Mouse (Mus musculus) embryonic facial prominence, embryonic 11.5 days (tissue): Measurements from ENCODE around the gene Tatdn2. TPM values are rescaled to one million over a fixed set of nuclear protein-coding genes. Genes with fewer than 3 reads are reported as not detected.
A peak's percentile ranks its signal among the peaks of the same experiment; 100 is the strongest.

Experiments
- ATAC-seq: fragments of 200-750 bp; cut with Nextera tagmentation; replicated peaks from 2 replicates; pipeline ENCODE4 v1.8.0; 2017; ENCODE audit warnings: low read depth; ENCODE audit not compliant: insufficient number of reproducible peaks, low FRiP score, low TSS enrichment
- DNase-seq: peaks from one replicate; pipeline ENCODE4 v3.0.0-alpha.2; 2015; ENCODE audit warnings: low spot score
- H3K27ac ChIP-seq: fragments of 300-500 bp; sonication (generic); replicated peaks from 2 replicates; pipeline ENCODE4 v1.5.1; 2014; ENCODE audit warnings: mild to moderate bottlenecking, low read depth, low read length, control low read depth
- H3K27me3 ChIP-seq: fragments of 300-500 bp; sonication (generic); 2 replicates; pipeline ENCODE4 v1.6.1; 2014; ENCODE audit warnings: mild to moderate bottlenecking, low read length, moderate library complexity, mixed read lengths; ENCODE audit not compliant: control insufficient read depth, insufficient read depth
- H3K36me3 ChIP-seq: fragments of 300-500 bp; sonication (generic); replicated peaks from 2 replicates; pipeline ENCODE4 v1.6.1; 2014; ENCODE audit warnings: low read depth, mild to moderate bottlenecking, low read length, moderate library complexity, mixed read lengths; ENCODE audit not compliant: control insufficient read depth, insufficient read depth
- H3K4me1 ChIP-seq: fragments of 300-500 bp; sonication (generic); 2 replicates; pipeline ENCODE4 v1.6.1; 2014; ENCODE audit warnings: low read length, mixed read lengths; ENCODE audit not compliant: control insufficient read depth, insufficient read depth
- H3K4me2 ChIP-seq: fragments of 300-500 bp; sonication (generic); 2 replicates; pipeline ENCODE4 v1.6.1; 2014; ENCODE audit warnings: low read depth, mild to moderate bottlenecking, control low read depth, low read length, moderate library complexity
- H3K4me3 ChIP-seq: fragments of 300-500 bp; sonication (generic); 2 replicates; pipeline ENCODE4 v1.5.1; 2014; ENCODE audit warnings: low read depth, low read length, control low read depth
- H3K9ac ChIP-seq: fragments of 300-500 bp; sonication (generic); replicated peaks from 2 replicates; pipeline ENCODE4 v1.6.1; 2014; ENCODE audit warnings: mild to moderate bottlenecking, control low read depth, low read length
- H3K9me3 ChIP-seq: fragments of 300-500 bp; sonication (generic); replicated peaks from 2 replicates; pipeline ENCODE4 v1.6.1; 2016; ENCODE audit warnings: mild to moderate bottlenecking, low read length, inconsistent platforms, mixed read lengths; ENCODE audit not compliant: control insufficient read depth
- WGBS: fragments of 180-500 bp; shearing (Covaris S2); extraction: QIAGEN DNeasy Blood & Tissue Kit; methylation state at CpG from one replicate; pipeline ENCODE4 v1.1.7; 2014; 5-methylcytosine and 5-hydroxymethylcytosine counted together
- polyA plus RNA-seq: library from polyadenylated mRNA; unstranded; fragments of >200 nt; fragmentation: Nextera tagmentation; extraction: Ambion mirVana; gene quantifications from 2 replicates; pipeline ENCODE4 v1.2.1, GENCODE M21; 2014

Gene Tatdn2
- polyA plus RNA-seq, 1 experiment from 2014 or later, result 0.84 TPM

DNA sequence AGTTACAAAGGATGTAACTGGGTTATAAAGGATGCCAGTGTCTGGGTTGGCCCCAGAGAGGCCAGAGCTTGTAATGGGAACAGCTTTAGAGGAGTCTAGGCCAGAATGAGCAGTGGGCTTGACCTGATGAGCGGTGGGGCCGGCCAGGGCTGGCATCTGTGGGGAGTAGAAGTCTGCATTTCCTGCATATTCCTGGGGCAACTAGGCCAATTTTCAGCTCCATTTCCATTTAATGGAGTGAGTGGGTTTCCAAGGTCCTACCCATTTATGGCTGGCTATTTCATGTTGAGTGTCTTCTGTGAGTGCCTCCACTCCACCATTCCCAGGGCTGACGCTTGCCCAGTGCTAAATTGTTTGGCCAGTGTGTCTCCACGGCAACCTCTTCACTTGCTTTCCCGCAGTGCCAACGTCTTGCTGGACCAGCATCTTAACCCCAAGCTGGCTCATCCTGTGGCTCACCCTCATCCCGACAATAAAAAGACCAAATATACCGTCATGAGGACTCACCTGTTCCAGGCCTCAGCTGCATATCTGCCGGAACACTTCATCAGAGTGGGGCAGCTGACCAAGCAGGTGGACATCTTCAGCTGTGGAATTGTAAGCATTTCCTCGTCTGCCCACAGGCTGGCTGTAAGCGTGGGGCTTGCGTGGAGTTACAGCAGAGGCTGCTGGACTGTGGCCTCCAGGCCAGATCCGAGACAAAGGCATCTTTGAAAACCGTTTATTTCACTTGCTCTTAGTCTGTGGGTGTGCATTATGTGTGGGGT is 18.4 kb upstream of the Tatdn2 start:
- Histone ChIP-seq H3K27me3 (no peaks in the 10 kb centered on the region), H3K4me1 (no peaks in the 10 kb centered on the region), H3K4me2 (no peak overlapping the region), H3K9me3 (no peaks in the 10 kb centered on the region), H3K36me3 (no peaks in the 10 kb centered on the region), H3K9ac (no peak overlapping the region), H3K4me3 (no peak overlapping the region), H3K27ac (no peak overlapping the region)
- 78% methylated on average over 14 of the region's 14 CpGs for WGBS
- DNase-seq, result no peak
- no peak for ATAC-seq

DNA sequence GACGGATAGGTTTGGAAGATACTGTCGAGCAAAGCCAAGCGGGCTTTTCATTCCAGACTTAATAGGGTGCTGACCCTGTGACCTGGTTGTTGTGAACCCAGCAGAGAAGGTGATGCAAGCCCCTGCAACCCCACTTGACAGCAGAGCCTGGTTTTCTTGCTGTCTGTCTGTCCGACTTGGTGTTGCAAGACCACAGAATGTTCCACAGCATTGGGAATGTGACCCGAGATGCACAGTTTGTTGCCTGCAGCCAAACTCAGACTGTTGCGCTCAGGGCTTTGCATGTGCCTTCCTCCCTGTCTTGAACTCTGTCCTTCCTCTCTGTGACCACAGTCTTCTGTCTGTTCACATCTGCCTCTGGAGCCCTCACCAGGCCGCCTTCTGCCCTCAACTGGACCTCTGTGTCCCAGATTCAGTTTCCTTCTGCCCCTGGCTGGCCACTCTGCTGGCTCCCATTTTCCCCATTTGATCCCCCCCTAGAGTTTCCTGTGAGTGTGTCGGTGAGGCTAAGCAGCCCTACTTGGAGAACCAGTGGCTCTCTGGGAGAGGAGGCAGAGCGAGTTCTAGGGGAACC is 16.8 kb upstream of the Tatdn2 start:
- Histone ChIP-seq H3K27ac (no peak overlapping the region), H3K4me2 (no peak overlapping the region), H3K36me3 (no peaks in the 10 kb centered on the region), H3K27me3 (no peaks in the 10 kb centered on the region), H3K4me1 (no peaks in the 10 kb centered on the region), H3K4me3 (no peak overlapping the region), H3K9ac (no peak overlapping the region), H3K9me3 (no peaks in the 10 kb centered on the region)
- ATAC-seq (no peak), DNase-seq (no peak)
- WGBS, result 76% methylated on average over 9 of the region's 9 CpGs

DNA sequence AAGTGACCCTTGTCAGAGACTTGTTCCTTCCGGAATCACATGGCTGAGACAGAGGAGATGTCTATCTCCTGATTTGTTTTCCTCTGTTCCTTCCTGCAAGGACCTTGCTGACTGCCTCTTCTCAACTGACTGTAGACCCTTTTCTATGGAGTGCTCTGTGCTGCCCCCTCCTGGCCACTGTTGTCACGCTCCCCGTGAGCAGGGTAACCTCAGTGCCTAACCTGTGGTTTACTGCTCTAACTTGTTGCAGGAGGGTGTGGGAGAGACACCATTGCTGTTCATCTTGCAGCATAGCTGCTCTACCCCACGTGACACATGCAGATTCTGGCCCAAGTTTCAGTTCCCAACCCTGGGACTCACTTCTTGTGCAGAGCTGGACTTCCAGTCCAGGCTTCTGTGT is 15.6 kb upstream of the Tatdn2 start:
- Histone ChIP-seq H3K9me3 (no peaks in the 10 kb centered on the region), H3K27me3 (no peaks in the 10 kb centered on the region), H3K4me3 (no peak overlapping the region), H3K4me1 (no peaks in the 10 kb centered on the region), H3K27ac (no peak overlapping the region), H3K4me2 (no peak overlapping the region), H3K9ac (no peak overlapping the region), H3K36me3 (no peaks in the 10 kb centered on the region)
- DNase-seq (peak; percentile 85), ATAC-seq (0 out of 2 replicates have a peak, but pooled peaks have one; percentile 47)
- WGBS, result 23% methylated on average over 4 of the region's 4 CpGs

DNA sequence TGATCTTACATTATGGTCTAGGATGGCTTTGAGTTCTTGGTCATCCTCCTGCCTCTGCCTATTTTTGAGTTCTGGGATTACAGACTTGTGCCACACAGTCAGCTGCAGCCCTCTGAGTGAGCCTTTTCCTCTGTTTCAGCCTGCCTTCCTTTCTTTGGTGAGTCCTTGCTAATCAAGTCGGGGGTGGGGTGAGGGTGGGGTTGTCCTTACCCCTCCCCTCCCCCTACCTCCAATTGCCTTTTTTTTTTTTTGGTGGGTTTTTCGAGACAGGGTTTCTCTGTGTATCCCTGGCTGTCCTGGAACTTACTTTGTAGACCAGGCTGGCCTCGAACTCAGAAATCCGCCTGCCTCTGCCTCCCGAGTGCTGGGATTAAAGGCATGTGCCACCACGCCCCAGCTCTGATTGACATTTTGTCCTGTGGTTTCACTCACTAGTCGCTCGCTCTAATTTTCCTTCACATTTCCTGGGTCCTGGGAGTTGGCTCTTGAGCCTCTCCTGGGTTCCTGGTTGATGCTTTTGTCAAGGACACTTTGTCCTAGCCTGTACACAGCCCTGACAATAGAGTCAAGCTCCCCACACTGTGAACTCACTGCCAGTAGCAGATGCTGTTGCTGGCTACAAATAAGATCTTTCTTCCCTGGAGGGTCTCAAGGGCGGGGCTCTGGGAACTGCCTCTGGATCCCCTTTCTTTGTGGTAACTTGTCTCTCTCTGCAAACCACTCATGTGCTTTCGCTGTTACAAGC is 13.6 kb upstream of the Tatdn2 start:
- Histone ChIP-seq H3K27ac (no peak overlapping the region), H3K4me2 (no peak overlapping the region)
- 81% methylated on average over 10 of the region's 10 CpGs for WGBS

DNA sequence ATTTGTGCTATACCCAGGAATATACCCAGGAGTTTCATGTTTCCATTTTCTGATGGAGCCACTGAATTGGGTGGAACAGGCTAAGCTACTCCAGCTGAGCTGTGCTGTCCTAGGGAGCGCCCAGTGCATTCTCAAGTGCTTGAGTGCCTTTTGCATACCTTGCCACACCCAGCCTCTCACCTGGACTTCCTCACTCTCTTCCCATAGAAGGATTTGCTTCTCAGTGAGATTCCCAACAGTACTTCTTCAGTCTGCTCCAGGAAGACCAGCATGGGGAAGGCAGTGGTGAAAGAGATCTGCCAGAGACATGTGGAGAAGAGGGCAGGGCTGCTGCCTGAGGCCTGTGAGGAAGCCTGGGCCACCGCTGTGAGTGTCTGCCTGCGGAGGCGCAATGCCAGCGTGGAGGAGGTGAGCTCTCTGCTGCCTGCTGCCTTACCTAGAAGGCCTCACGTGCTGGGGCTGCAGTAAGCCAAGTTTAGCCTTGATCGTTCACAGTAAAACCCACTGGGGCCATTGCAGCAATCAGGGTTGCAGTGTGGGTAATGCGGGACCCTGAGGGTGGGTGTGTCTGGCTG is 10.2 kb upstream of the Tatdn2 start:
- Histone ChIP-seq H3K27ac (no peak overlapping the region), H3K4me3 (no peak overlapping the region), H3K27me3 (no peaks in the 10 kb centered on the region), H3K36me3 (no peaks in the 10 kb centered on the region), H3K4me2 (no peak overlapping the region), H3K4me1 (peaks cover 6% of the 10 kb centered on the region), H3K9ac (no peak overlapping the region), H3K9me3 (no peaks in the 10 kb centered on the region)
- no peak for ATAC-seq
- 40% methylated on average over 8 of the region's 8 CpGs for WGBS
- no peak for DNase-seq

More for the DNA sequence above, 13.6 kb upstream of the Tatdn2 start:
- Histone ChIP-seq H3K4me1 (no peaks in the 10 kb centered on the region), H3K9me3 (no peaks in the 10 kb centered on the region), H3K4me3 (no peak overlapping the region), H3K36me3 (no peaks in the 10 kb centered on the region), H3K27me3 (no peaks in the 10 kb centered on the region), H3K9ac (no peak overlapping the region)
- ATAC-seq, result no peak
- DNase-seq, result no peak

DNA sequence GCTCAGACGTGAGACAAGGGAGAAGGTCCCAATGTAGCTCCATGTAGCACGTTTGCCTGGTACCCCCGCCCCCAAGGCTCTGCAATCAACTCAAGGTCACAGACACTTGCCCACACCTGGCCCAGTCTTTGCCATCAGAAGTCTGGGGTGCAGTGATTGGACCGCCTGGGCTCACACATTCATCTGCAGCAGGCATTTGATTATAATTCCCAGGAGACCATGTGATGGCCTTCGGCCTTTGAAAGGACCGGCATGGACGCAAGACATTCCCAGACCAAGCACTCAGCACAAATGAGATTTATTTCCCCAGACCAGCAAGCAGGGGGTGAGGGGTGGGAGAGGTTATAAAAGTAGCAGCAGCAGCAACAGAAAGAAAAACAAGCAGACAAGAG is 6.8 kb upstream of the Tatdn2 start:
- H3K4me1 ChIP-seq, result peaks cover 6% of the 10 kb centered on the region
- ATAC-seq, result 0 out of 2 replicates have a peak, but pooled peaks have one; percentile 42
- no peak overlapping the region for H3K4me2 ChIP-seq
- no peaks in the 10 kb centered on the region for H3K9me3 ChIP-seq
- no peaks in the 10 kb centered on the region for H3K36me3 ChIP-seq
- H3K9ac ChIP-seq, result peak overlapping the region; percentile 39
- WGBS, result 10% methylated on average over 7 of the region's 7 CpGs
- DNase-seq, result peak; percentile 60
- H3K4me3 ChIP-seq, result no peak overlapping the region
- H3K27ac ChIP-seq, result peak overlapping the region; percentile 60
- H3K27me3 ChIP-seq, result no peaks in the 10 kb centered on the region

DNA sequence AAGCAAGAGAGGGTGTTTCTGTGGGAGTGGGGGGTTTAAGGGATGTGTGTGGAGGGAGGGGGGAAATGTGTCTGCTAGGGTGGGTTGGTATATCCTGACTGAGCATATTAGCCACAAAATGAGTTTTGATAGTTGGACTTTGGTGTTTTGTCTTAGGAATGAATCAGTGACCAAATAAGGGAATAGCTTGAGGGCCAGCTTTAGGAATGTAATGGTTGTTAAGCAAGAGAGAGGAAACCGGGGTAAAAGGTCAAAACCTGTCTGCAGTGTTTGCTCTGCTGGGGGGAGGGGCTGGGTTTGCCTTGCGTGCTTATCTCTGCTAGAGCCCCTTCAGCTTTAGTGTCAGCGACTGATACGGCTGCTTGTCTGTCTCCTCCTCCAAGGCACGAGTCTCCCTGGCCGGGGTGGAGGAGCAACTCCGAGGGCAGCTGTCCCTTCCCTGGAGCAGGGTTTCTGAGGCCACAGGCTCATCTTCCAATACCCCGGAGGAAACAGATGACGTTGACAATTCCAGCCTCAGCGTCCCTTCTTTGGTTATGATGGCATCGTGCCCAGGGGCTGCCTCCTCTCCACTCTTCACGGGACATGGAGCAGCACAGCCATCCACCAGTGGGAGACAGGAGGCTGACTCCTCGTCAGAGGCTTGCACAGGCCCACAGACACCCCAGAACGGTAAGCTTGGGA is 6.3 kb upstream of the Tatdn2 start:
- peak; percentile 47; the same call in 1 of the 2 replicates for ATAC-seq
- Histone ChIP-seq H3K36me3 (no peaks in the 10 kb centered on the region), H3K27me3 (no peaks in the 10 kb centered on the region), H3K4me1 (peaks cover 6% of the 10 kb centered on the region), H3K27ac (peak overlapping the region; percentile 60), H3K9me3 (no peaks in the 10 kb centered on the region), H3K9ac (0 out of 2 replicates have a peak overlapping the region, but pooled peaks have one; percentile 33), H3K4me2 (peak overlapping the region; percentile 13), H3K4me3 (no peak overlapping the region)
- 6% methylated on average over 14 of the region's 14 CpGs for WGBS
- DNase-seq, result peak; percentile 83
